Comparison of ENCODE assay signal across 29 mouse cellular contexts in genomic region chr6:149103451-149103850, GRCm38 (mm10). TPM values are rescaled to one million over a fixed set of nuclear protein-coding genes. Genes with fewer than 3 reads are reported as not detected.
DNase-seq lines count a peak whose midpoint lies in the region; ATAC-seq and TF ChIP-seq lines count a peak whose summit lies in the region.
"Had no signal": no experiment of that assay in that cellular context is flagged by ENCODE, and none has a peak within 500 bp of the region (broad histone marks: within the 10 kb centered on the region; RNA-seq: fewer than 3 reads in every experiment).

No protein-coding gene starts in this region.

- H3K4me3 ChIP-seq in forebrain, postnatal 0 days (ENCODE audit: low read depth, low read length) = no peak overlapping the region
- no peak overlapping the region for H3K4me3 ChIP-seq in forebrain, embryonic 11.5 days (ENCODE audit: low read depth, low read length)
- H3K4me3 ChIP-seq: embryonic facial prominence, embryonic 13.5 days; embryonic facial prominence, embryonic 15.5 days; erythroblast, embryonic 14.5 days; forebrain, embryonic 10.5 days; forebrain, embryonic 13.5 days had no signal

- ATAC-seq in forebrain, postnatal 0 days = no peak
- ATAC-seq in forebrain, embryonic 11.5 days (replicated peaks; ENCODE audit: low FRiP score) = no peak
- ATAC-seq: activated CD4-positive, CD25-positive, alpha-beta regulatory T cell, adult 4 months; CD4-positive, CD25-positive, alpha-beta regulatory T cell, adult 4 months; forebrain, embryonic 13.5 days; Patski had no signal

- no peaks in the 10 kb centered on the region for H3K36me3 ChIP-seq in forebrain, postnatal 0 days (ENCODE audit: insufficient read depth)
- no peaks in the 10 kb centered on the region for H3K36me3 ChIP-seq in forebrain, embryonic 11.5 days (ENCODE audit: control insufficient read depth, insufficient read depth, low read length)
- H3K36me3 ChIP-seq: embryonic facial prominence, embryonic 13.5 days; embryonic facial prominence, embryonic 15.5 days; forebrain, embryonic 10.5 days; G1E had no signal

- 70% methylated on average over 1 of the region's 1 CpGs for WGBS in forebrain, postnatal 0 days
- 89% methylated on average over 1 of the region's 1 CpGs for WGBS in forebrain, embryonic 11.5 days

- peak; percentile 12 for DNase-seq in cerebellum, adult 9-10 months
- no peak for DNase-seq in cerebellum, adult 8-10 months
- peak; percentile 14 for DNase-seq in forebrain, postnatal 0 days
- no peak for DNase-seq in forebrain, embryonic 11.5 days (ENCODE audit: low spot score)
- peak; percentile 58 for DNase-seq in brain, embryonic 14.5 days (ENCODE audit: low read depth)
- DNase-seq: adrenal gland, adult 8-10 months; adrenal gland, postnatal 14 days; adrenal gland, postnatal 36 days; B cell, adult 2 months; cerebellum, adult 11 months; cerebellum, adult 18-20 months; cerebellum, adult 9-11 months; cerebellum, postnatal 14 days; cerebellum, postnatal 36 days; embryo, embryonic 11 days had no signal

- H3K27ac ChIP-seq in forebrain, postnatal 0 days (ENCODE audit: low read depth, low read length) = no peak overlapping the region
- H3K27ac ChIP-seq in forebrain, embryonic 11.5 days (ENCODE audit: low read depth, low read length) = no peak overlapping the region
- H3K27ac ChIP-seq: embryonic facial prominence, embryonic 13.5 days; embryonic facial prominence, embryonic 15.5 days; forebrain, embryonic 10.5 days; forebrain, embryonic 13.5 days had no signal

- H3K9ac ChIP-seq in forebrain, postnatal 0 days = no peak overlapping the region
- H3K9ac ChIP-seq in forebrain, embryonic 11.5 days (ENCODE audit: low read length) = no peak overlapping the region
- H3K9ac ChIP-seq: embryonic facial prominence, embryonic 13.5 days; embryonic facial prominence, embryonic 15.5 days; forebrain, embryonic 13.5 days had no signal

- no peaks in the 10 kb centered on the region for H3K27me3 ChIP-seq in forebrain, postnatal 0 days (ENCODE audit: insufficient read depth, low read length)
- H3K27me3 ChIP-seq in forebrain, embryonic 11.5 days (ENCODE audit: control insufficient read depth, insufficient read depth, low read length) = no peaks in the 10 kb centered on the region
- H3K27me3 ChIP-seq: embryonic facial prominence, embryonic 13.5 days; embryonic facial prominence, embryonic 15.5 days; forebrain, embryonic 13.5 days; Patski had no signal

- no peaks in the 10 kb centered on the region for H3K4me1 ChIP-seq in forebrain, postnatal 0 days (ENCODE audit: insufficient read depth)
- H3K4me1 ChIP-seq in forebrain, embryonic 11.5 days (replicated peaks; ENCODE audit: control insufficient read depth, insufficient read depth, low read length) = no peaks in the 10 kb centered on the region
- H3K4me1 ChIP-seq: embryonic facial prominence, embryonic 15.5 days had no signal

- no peak for TF ChIP-seq CTCF in forebrain, postnatal 0 days (IDR thresholded peaks at IDR 0.05; ENCODE audit: low read depth)
- TF ChIP-seq CTCF in brain, embryonic 14.5 days (IDR thresholded peaks at IDR 0.05; ENCODE audit: borderline replicate concordance, extremely low read depth, insufficient read depth, insufficient read length) = no peak

- H3K9me3 ChIP-seq in forebrain, postnatal 0 days (ENCODE audit: low read length) = no peaks in the 10 kb centered on the region
- no peaks in the 10 kb centered on the region for H3K9me3 ChIP-seq in forebrain, embryonic 11.5 days (ENCODE audit: control insufficient read depth, low read length)
- H3K9me3 ChIP-seq: embryonic facial prominence, embryonic 13.5 days; embryonic facial prominence, embryonic 15.5 days; forebrain, embryonic 10.5 days; forebrain, embryonic 13.5 days had no signal

- H3K4me2 ChIP-seq in forebrain, postnatal 0 days (ENCODE audit: low read depth) = no peak overlapping the region
- H3K4me2 ChIP-seq in forebrain, embryonic 11.5 days (ENCODE audit: low read depth, low read length, severe bottlenecking) = no peak overlapping the region
- H3K4me2 ChIP-seq: embryonic facial prominence, embryonic 13.5 days; embryonic facial prominence, embryonic 15.5 days; forebrain, embryonic 13.5 days had no signal

- no peak for TF ChIP-seq POLR2A in brain, embryonic 14.5 days (IDR thresholded peaks at IDR 0.05; ENCODE audit: borderline replicate concordance, extremely low read depth, insufficient read depth, insufficient read length, poor library complexity, severe bottlenecking)

RNA-seq across cellular contexts. Expression of gene Dennd5b, which starts 2.0 kb away (rescaled TPM):
- 36.2 and 42.2 TPM in 2 replicates for total RNA-seq in forebrain, postnatal 0 days (2014; rRNA removed)
- 5.1 and 10.3 TPM in 2 replicates for polyA plus RNA-seq in forebrain, postnatal 0 days (2015; fragmentation: Nextera tagmentation; extraction: Ambion mirVana)
- polyA plus RNA-seq in forebrain, embryonic 11.5 days (2014; fragmentation: Nextera tagmentation; extraction: Ambion mirVana) = 17.5 and 19.8 TPM in 2 replicates
- polyA plus RNA-seq in brain, embryonic 14.5 days (2012; rRNA removed) = 10.3 and 16.6 TPM in 2 replicates
- polyA plus RNA-seq: G1E had no signal

RNA-seq across cellular contexts. Expression of gene Gm10203, which starts 26.5 kb away (rescaled TPM):
- not detected in 2 replicates for total RNA-seq in forebrain, postnatal 0 days (2014; rRNA removed)
- polyA plus RNA-seq in forebrain, postnatal 0 days (2015; fragmentation: Nextera tagmentation; extraction: Ambion mirVana) = not detected in 2 replicates
- not detected in 2 replicates for polyA plus RNA-seq in forebrain, embryonic 11.5 days (2014; fragmentation: Nextera tagmentation; extraction: Ambion mirVana)
- not detected in 2 replicates for polyA plus RNA-seq in brain, embryonic 14.5 days (2012; rRNA removed)
- total RNA-seq: adrenal gland, adult 18-20 months; adrenal gland, adult 8-10 months; adrenal gland, postnatal 14 days; adrenal gland, postnatal 36 days; CH12.LX; common myeloid progenitor, adult 5-6 weeks; G1E had no signal
- polyA plus RNA-seq: activated CD4-positive, CD25-positive, alpha-beta regulatory T cell, adult 4 months; CD4-positive, CD25-positive, alpha-beta regulatory T cell, adult 4 months; embryonic facial prominence, embryonic 11.5 days; embryonic facial prominence, embryonic 13.5 days; embryonic facial prominence, embryonic 15.5 days; erythroblast, embryonic 14.5 days; forebrain, embryonic 10.5 days; forebrain, embryonic 13.5 days; frontal cortex, adult 2 months; G1E; Patski had no signal

RNA-seq across cellular contexts. Expression of gene Etfbkmt, which starts 36.2 kb away (rescaled TPM):
- 4.4 and 5.7 TPM in 2 replicates for total RNA-seq in forebrain, postnatal 0 days (2014; rRNA removed)
- polyA plus RNA-seq in forebrain, postnatal 0 days (2015; fragmentation: Nextera tagmentation; extraction: Ambion mirVana) = 6.5 and 6.9 TPM in 2 replicates
- 9.6 and 10.2 TPM in 2 replicates for polyA plus RNA-seq in forebrain, embryonic 11.5 days (2014; fragmentation: Nextera tagmentation; extraction: Ambion mirVana)
- polyA plus RNA-seq in brain, embryonic 14.5 days (2012; rRNA removed) = 5.3 and 6.4 TPM in 2 replicates

Comparison
In these comparisons a context has a peak if more than half of its experiments do, and no peak if none do; other contexts are left out.
1. DNase-seq: peak in cerebellum, adult 9-10 months (single experiment), forebrain, postnatal 0 days (single experiment) and brain, embryonic 14.5 days (single experiment); none in cerebellum, adult 8-10 months (single experiment) and forebrain, embryonic 11.5 days (single experiment).